Mouse (Mus musculus): ENCODE measurements around the gene Astn2.

Gene Astn2

GRCm38 (mm10) chr4:66170787-66171186, 233.6 kb downstream of the Astn2 start:
- in situ Hi-C loops (cut with MseI, MboI) = no loop called here

GRCm38 (mm10) chr4:66169485-66169884, 234.9 kb downstream of the Astn2 start:
- in situ Hi-C loops (cut with MseI, MboI) = no loop called here

GRCm38 (mm10) chr4:66158714-66159113, 245.7 kb downstream of the Astn2 start:
- in situ Hi-C loops (cut with MseI, MboI) = no loop called here

- in situ Hi-C loops (cut with MseI, MboI) = no loop called here
Observed at GRCm38 (mm10) chr4:66157439-66158113, 246.8 kb downstream of the Astn2 start.

GRCm38 (mm10) chr4:66146546-66146945, 257.9 kb downstream of the Astn2 start:
- in situ Hi-C loops (cut with MseI, MboI) = no loop called here

GRCm38 (mm10) chr4:66126181-66126580, 278.2 kb downstream of the Astn2 start:
- in situ Hi-C loops (cut with MseI, MboI) = no loop called here

GRCm38 (mm10) chr4:66122766-66123358, 281.5 kb downstream of the Astn2 start:
- in situ Hi-C loops (cut with MseI, MboI) = no loop called here

GRCm38 (mm10) chr4:66114243-66114642, 290.2 kb downstream of the Astn2 start:
- in situ Hi-C loops (cut with MseI, MboI) = no loop called here

- in situ Hi-C loops (cut with MseI, MboI) = no loop called here
Observed at GRCm38 (mm10) chr4:66102037-66102436, 302.4 kb downstream of the Astn2 start.

GRCm38 (mm10) chr4:66097629-66098028, 306.8 kb downstream of the Astn2 start:
- in situ Hi-C loops (cut with MseI, MboI) = no loop called here

GRCm38 (mm10) chr4:66096104-66096503, 308.3 kb downstream of the Astn2 start:
- in situ Hi-C loops (cut with MseI, MboI) = no loop called here

- in situ Hi-C loops (cut with MseI, MboI) = no loop called here
Observed at GRCm38 (mm10) chr4:66057161-66057560, 347.2 kb downstream of the Astn2 start.

GRCm38 (mm10) chr4:66055690-66056089, 348.7 kb downstream of the Astn2 start:
- in situ Hi-C loops (cut with MseI, MboI) = no loop called here

- in situ Hi-C loops (cut with MseI, MboI) = no loop called here
Observed at GRCm38 (mm10) chr4:66043014-66043672, 361.3 kb downstream of the Astn2 start.

GRCm38 (mm10) chr4:66033826-66034225, 370.6 kb downstream of the Astn2 start:
- in situ Hi-C loops (cut with MseI, MboI) = no loop called here

- in situ Hi-C loops (cut with MseI, MboI) = no loop called here
Observed at GRCm38 (mm10) chr4:66031320-66031870, 373.0 kb downstream of the Astn2 start.

GRCm38 (mm10) chr4:66029901-66030300, 374.5 kb downstream of the Astn2 start:
- in situ Hi-C loops (cut with MseI, MboI) = no loop called here

- in situ Hi-C loops (cut with MseI, MboI) = no loop called here
Observed at GRCm38 (mm10) chr4:66027866-66028265, 376.5 kb downstream of the Astn2 start.

GRCm38 (mm10) chr4:66025393-66026062, 378.9 kb downstream of the Astn2 start:
- in situ Hi-C loops (cut with MseI, MboI) = no loop called here

- in situ Hi-C loops (cut with MseI, MboI) = no loop called here
Observed at GRCm38 (mm10) chr4:66002936-66003335, 401.5 kb downstream of the Astn2 start.

- in situ Hi-C loops (cut with MseI, MboI) = no loop called here
Observed at GRCm38 (mm10) chr4:65983643-65984042, 420.8 kb downstream of the Astn2 start.

- in situ Hi-C loops (cut with MseI, MboI) = no loop called here
Observed at GRCm38 (mm10) chr4:65982882-65983281, 421.5 kb downstream of the Astn2 start.
